Mouse (Mus musculus) right cerebral cortex, postnatal 4 days (tissue): ENCODE results near the gene 4930402F06Rik.

ENCODE experiments used
- DNase-seq: peaks from one replicate; pipeline ENCODE4 v3.0.0-alpha.2; 2022

4930402F06Rik gene

GRCm38 (mm10) chr2:35397096-35397495, at the start of gene 4930402F06Rik:
TSS of gene 4930402F06Rik (minus strand) at chr2:35397175.
- peak; percentile 28 for DNase-seq

GRCm38 (mm10) chr2:35446300-35446699, 49.3 kb upstream of the 4930402F06Rik start:
- DNase-seq, result no peak

GRCm38 (mm10) chr2:35445610-35446009, 48.6 kb upstream of the 4930402F06Rik start:
- no peak for DNase-seq

- DNase-seq, result no peak
Measured at GRCm38 (mm10) chr2:35444764-35445262, 47.8 kb upstream of the 4930402F06Rik start.

- no peak for DNase-seq
Measured at GRCm38 (mm10) chr2:35443981-35444763, 47.2 kb upstream of the 4930402F06Rik start.

- no peak for DNase-seq
Measured at GRCm38 (mm10) chr2:35443325-35443724, 46.4 kb upstream of the 4930402F06Rik start.

GRCm38 (mm10) chr2:35442079-35442478, 45.1 kb upstream of the 4930402F06Rik start:
- DNase-seq, result no peak

- no peak for DNase-seq
Measured at GRCm38 (mm10) chr2:35441419-35441818, 44.4 kb upstream of the 4930402F06Rik start.

- no peak for DNase-seq
Measured at GRCm38 (mm10) chr2:35440480-35440879, 43.5 kb upstream of the 4930402F06Rik start.

GRCm38 (mm10) chr2:35437796-35438195, 40.8 kb upstream of the 4930402F06Rik start:
- no peak for DNase-seq

- no peak for DNase-seq
Measured at GRCm38 (mm10) chr2:35434576-35435123, 37.7 kb upstream of the 4930402F06Rik start.

- no peak for DNase-seq
Measured at GRCm38 (mm10) chr2:35433428-35433827, 36.5 kb upstream of the 4930402F06Rik start.

GRCm38 (mm10) chr2:35432472-35432871, 35.5 kb upstream of the 4930402F06Rik start:
- no peak for DNase-seq

- no peak for DNase-seq
Measured at GRCm38 (mm10) chr2:35432011-35432410, 35.0 kb upstream of the 4930402F06Rik start.

- no peak for DNase-seq
Measured at GRCm38 (mm10) chr2:35430806-35431205, 33.8 kb upstream of the 4930402F06Rik start.

- DNase-seq, result no peak
Measured at GRCm38 (mm10) chr2:35428615-35429300, 31.8 kb upstream of the 4930402F06Rik start.

GRCm38 (mm10) chr2:35427559-35427958, 30.6 kb upstream of the 4930402F06Rik start:
- no peak for DNase-seq

- no peak for DNase-seq
Measured at GRCm38 (mm10) chr2:35423711-35424339, 26.9 kb upstream of the 4930402F06Rik start.

- DNase-seq, result no peak
Measured at GRCm38 (mm10) chr2:35422384-35422783, 25.4 kb upstream of the 4930402F06Rik start.

GRCm38 (mm10) chr2:35420681-35421080, 23.7 kb upstream of the 4930402F06Rik start:
- no peak for DNase-seq

- no peak for DNase-seq
Measured at GRCm38 (mm10) chr2:35419671-35420070, 22.7 kb upstream of the 4930402F06Rik start.

- no peak for DNase-seq
Measured at GRCm38 (mm10) chr2:35419243-35419642, 22.3 kb upstream of the 4930402F06Rik start.

- no peak for DNase-seq
Measured at GRCm38 (mm10) chr2:35417231-35417630, 20.3 kb upstream of the 4930402F06Rik start.
